Mouse (Mus musculus) midbrain, embryonic 14.5 days (tissue): Measurements from ENCODE around the gene Adamts8. TPM values are rescaled to one million over a fixed set of nuclear protein-coding genes. Genes with fewer than 3 reads are reported as not detected.

Experiments
- ATAC-seq: fragments of 200-750 bp; cut with Nextera tagmentation; 2 replicates; pipeline ENCODE4 v1.8.0; 2017; ENCODE audit warnings: moderate number of reproducible peaks, moderate library complexity; ENCODE audit not compliant: low FRiP score, low TSS enrichment
- DNase-seq: peaks from one replicate; pipeline ENCODE4 v3.0.0-alpha.2; 2015
- H3K27ac ChIP-seq: fragments of 300-500 bp; sonication (generic); replicated peaks from 2 replicates; pipeline ENCODE4 v1.5.1; 2014; ENCODE audit warnings: mild to moderate bottlenecking, low read depth, low read length, moderate library complexity
- H3K27me3 ChIP-seq: fragments of 300-500 bp; sonication (generic); 2 replicates; pipeline ENCODE4 v1.6.1; 2014; ENCODE audit warnings: low read length, control low read depth, mixed read lengths; ENCODE audit not compliant: control insufficient read depth, insufficient read depth
- H3K36me3 ChIP-seq: fragments of 300-500 bp; sonication (generic); 2 replicates; pipeline ENCODE4 v1.6.1; 2014; ENCODE audit warnings: low read length, control low read depth; ENCODE audit not compliant: control insufficient read depth, insufficient read depth
- H3K4me1 ChIP-seq: fragments of 300-500 bp; sonication (generic); 2 replicates; pipeline ENCODE4 v1.6.1; 2014; ENCODE audit warnings: mild to moderate bottlenecking, antibody characterized with exemption, low read length, control low read depth; ENCODE audit not compliant: control insufficient read depth, insufficient read depth
- H3K4me2 ChIP-seq: fragments of 300-500 bp; sonication (generic); 2 replicates; pipeline ENCODE4 v1.6.1; 2014; ENCODE audit warnings: mild to moderate bottlenecking, low read length, moderate library complexity
- H3K4me3 ChIP-seq: fragments of 300-500 bp; sonication (generic); replicated peaks from 2 replicates; pipeline ENCODE4 v1.5.1; 2014; ENCODE audit warnings: low read depth, low read length
- H3K9ac ChIP-seq: fragments of 300-500 bp; sonication (generic); replicated peaks from 2 replicates; pipeline ENCODE4 v1.6.1; 2014; ENCODE audit warnings: mild to moderate bottlenecking, low read length, moderate library complexity
- H3K9me3 ChIP-seq: fragments of 300-500 bp; sonication (generic); 2 replicates; pipeline ENCODE4 v1.6.1; 2016; ENCODE audit warnings: low read length, control low read depth, mixed read lengths; ENCODE audit not compliant: control insufficient read depth
- WGBS: fragments of 180-500 bp; shearing (Covaris S2); extraction: QIAGEN DNeasy Blood & Tissue Kit; methylation state at CpG from one replicate; pipeline ENCODE4 v1.1.7; 2014; 5-methylcytosine and 5-hydroxymethylcytosine counted together
- polyA plus RNA-seq: library from polyadenylated mRNA; unstranded; fragments of >200 nt; fragmentation: Nextera tagmentation; extraction: Ambion mirVana; gene quantifications from 2 replicates; pipeline ENCODE4 v1.2.1, GENCODE M21; 2014

The Adamts8 gene
- 1.1 and 1.7 TPM in 2 replicates for polyA plus RNA-seq

GRCm38 (mm10) chr9:30942512-30943313, at the start of gene Adamts8:
Gene Adamts8, plus strand, starts transcription at chr9:30942562.
- no peaks in the 10 kb centered on the region for H3K36me3 ChIP-seq
- peak; percentile 82 for ATAC-seq
- H3K27me3 ChIP-seq, result peaks cover 32% of the 10 kb centered on the region
- peak within 1 kb of the TSS; percentile 99 for H3K4me2 ChIP-seq
- H3K4me1 ChIP-seq, result peaks cover 3% of the 10 kb centered on the region; the same call in 1 of the 2 replicates
- H3K27ac ChIP-seq, result no peak within 1 kb of the TSS; the same call in 1 of the 2 replicates
- peak; percentile 84 for DNase-seq
- WGBS, result under 1% methylated on average over 93 of the region's 96 CpGs
- H3K4me3 ChIP-seq, result peak within 1 kb of the TSS; percentile 65
- peak within 1 kb of the TSS; percentile 71 for H3K9ac ChIP-seq
- H3K9me3 ChIP-seq, result no peaks in the 10 kb centered on the region

GRCm38 (mm10) chr9:30895618-30896017, 46.7 kb upstream of the Adamts8 start:
- 81% methylated on average over 3 of the region's 3 CpGs for WGBS
- Histone ChIP-seq H3K4me2 (no peak overlapping the region), H3K27ac (no peak overlapping the region), H3K4me1 (no peaks in the 10 kb centered on the region; the same call in 1 of the 2 replicates), H3K9me3 (no peaks in the 10 kb centered on the region), H3K36me3 (no peaks in the 10 kb centered on the region), H3K9ac (no peak overlapping the region), H3K27me3 (no peaks in the 10 kb centered on the region), H3K4me3 (no peak overlapping the region)
- DNase-seq (peak; percentile 13), ATAC-seq (no peak)

- 71% methylated on average over 5 of the region's 5 CpGs for WGBS
- Histone ChIP-seq H3K4me3 (no peak overlapping the region), H3K4me1 (no peaks in the 10 kb centered on the region; the same call in 1 of the 2 replicates), H3K36me3 (no peaks in the 10 kb centered on the region), H3K9ac (no peak overlapping the region), H3K9me3 (no peaks in the 10 kb centered on the region), H3K4me2 (no peak overlapping the region), H3K27me3 (no peaks in the 10 kb centered on the region), H3K27ac (no peak overlapping the region)
- ATAC-seq, result no peak
- peak; percentile 75 for DNase-seq
These were observed 45.6 kb upstream of the Adamts8 start for GRCm38 (mm10) chr9:30896752-30897151.

GRCm38 (mm10) chr9:30897169-30897568, 45.2 kb upstream of the Adamts8 start:
- Histone ChIP-seq H3K27ac (no peak overlapping the region), H3K9me3 (no peaks in the 10 kb centered on the region), H3K4me1 (no peaks in the 10 kb centered on the region; the same call in 1 of the 2 replicates), H3K36me3 (no peaks in the 10 kb centered on the region), H3K27me3 (no peaks in the 10 kb centered on the region), H3K4me2 (no peak overlapping the region), H3K4me3 (no peak overlapping the region), H3K9ac (no peak overlapping the region)
- DNase-seq (no peak), ATAC-seq (no peak)
- 89% methylated on average over 2 of the region's 2 CpGs for WGBS

- WGBS, result 92% methylated on average over 19 of the region's 19 CpGs
- no peak for ATAC-seq
- Histone ChIP-seq H3K9ac (no peak overlapping the region), H3K4me3 (no peak overlapping the region), H3K27ac (no peak overlapping the region), H3K4me1 (no peaks in the 10 kb centered on the region), H3K27me3 (no peaks in the 10 kb centered on the region), H3K9me3 (no peaks in the 10 kb centered on the region), H3K4me2 (no peak overlapping the region), H3K36me3 (no peaks in the 10 kb centered on the region)
- no peak for DNase-seq
These were observed 40.2 kb upstream of the Adamts8 start for GRCm38 (mm10) chr9:30902152-30902551.

- Histone ChIP-seq H3K9ac (no peak overlapping the region), H3K4me3 (no peak overlapping the region), H3K27me3 (no peaks in the 10 kb centered on the region), H3K4me1 (no peaks in the 10 kb centered on the region), H3K27ac (no peak overlapping the region), H3K4me2 (no peak overlapping the region), H3K36me3 (no peaks in the 10 kb centered on the region), H3K9me3 (no peaks in the 10 kb centered on the region)
- no peak for ATAC-seq
- 98% methylated on average over 7 of the region's 7 CpGs for WGBS
- DNase-seq, result no peak
These were observed 39.7 kb upstream of the Adamts8 start for GRCm38 (mm10) chr9:30902641-30903040.

- Histone ChIP-seq H3K9me3 (no peaks in the 10 kb centered on the region), H3K4me3 (no peak overlapping the region), H3K27me3 (no peaks in the 10 kb centered on the region), H3K4me2 (no peak overlapping the region), H3K9ac (no peak overlapping the region), H3K36me3 (no peaks in the 10 kb centered on the region), H3K4me1 (no peaks in the 10 kb centered on the region), H3K27ac (no peak overlapping the region)
- DNase-seq (no peak), ATAC-seq (no peak)
- 96% methylated on average over 5 of the region's 5 CpGs for WGBS
These were observed 39.1 kb upstream of the Adamts8 start for GRCm38 (mm10) chr9:30903266-30903665.

GRCm38 (mm10) chr9:30905861-30906260, 36.5 kb upstream of the Adamts8 start:
- WGBS, result 92% methylated on average over 10 of the region's 10 CpGs
- ATAC-seq (no peak), DNase-seq (no peak)
- Histone ChIP-seq H3K36me3 (no peaks in the 10 kb centered on the region), H3K4me1 (no peaks in the 10 kb centered on the region), H3K27me3 (no peaks in the 10 kb centered on the region), H3K9ac (no peak overlapping the region), H3K9me3 (no peaks in the 10 kb centered on the region), H3K4me3 (no peak overlapping the region), H3K27ac (no peak overlapping the region), H3K4me2 (no peak overlapping the region)

- no peaks in the 10 kb centered on the region for H3K36me3 ChIP-seq
- no peaks in the 10 kb centered on the region for H3K9me3 ChIP-seq
- H3K27me3 ChIP-seq, result no peaks in the 10 kb centered on the region
- H3K27ac ChIP-seq, result no peak overlapping the region
- H3K4me1 ChIP-seq, result no peaks in the 10 kb centered on the region
- ATAC-seq (no peak), DNase-seq (no peak)
- no peak overlapping the region for H3K4me2 ChIP-seq
- H3K9ac ChIP-seq, result no peak overlapping the region
- H3K4me3 ChIP-seq, result no peak overlapping the region
- 86% methylated on average over 4 of the region's 4 CpGs for WGBS
These were observed 35.9 kb upstream of the Adamts8 start for GRCm38 (mm10) chr9:30906426-30906825.
